Mouse (Mus musculus): ENCODE results near the gene Gadd45b.

Gene Gadd45b

GRCm38 (mm10) chr10:80911354-80911753, 18.5 kb upstream of the Gadd45b start:
- DNase-seq: no peak

GRCm38 (mm10) chr10:80911891-80912290, 18.0 kb upstream of the Gadd45b start:
- no peak for DNase-seq

GRCm38 (mm10) chr10:80913364-80914011, 16.4 kb upstream of the Gadd45b start:
- DNase-seq: no peak

GRCm38 (mm10) chr10:80914253-80914656, 15.6 kb upstream of the Gadd45b start:
- DNase-seq: peak; percentile 61

GRCm38 (mm10) chr10:80915260-80915659, 14.6 kb upstream of the Gadd45b start:
- no peak for DNase-seq

- no peak for DNase-seq
Measured at GRCm38 (mm10) chr10:80915736-80916135, 14.1 kb upstream of the Gadd45b start.

- DNase-seq: no peak
Measured at GRCm38 (mm10) chr10:80917336-80917778, 12.5 kb upstream of the Gadd45b start.

- peak; percentile 67 for DNase-seq
Measured at GRCm38 (mm10) chr10:80917779-80918434, 12.0 kb upstream of the Gadd45b start, which contains the start of gene Lmnb2. Lmnb2 (minus strand) TSS chr10:80918245.

GRCm38 (mm10) chr10:80921923-80922322, 8.0 kb upstream of the Gadd45b start:
- no peak for DNase-seq

- no peak for DNase-seq
Measured at GRCm38 (mm10) chr10:80925472-80925871, 4.4 kb upstream of the Gadd45b start.

GRCm38 (mm10) chr10:80928586-80929298, 1.1 kb upstream of the Gadd45b start:
- peak; percentile 92 for DNase-seq

- peak; percentile 50 for DNase-seq
Measured at GRCm38 (mm10) chr10:80930361-80931152, 684 bp downstream of the Gadd45b start.

- DNase-seq: no peak
Measured at GRCm38 (mm10) chr10:80931153-80931671, 1.3 kb downstream of the Gadd45b start.

- peak; percentile 48 for DNase-seq
Measured at GRCm38 (mm10) chr10:80931695-80932094, 1.8 kb downstream of the Gadd45b start.

- DNase-seq: no peak
Measured at GRCm38 (mm10) chr10:80932206-80932605, 2.3 kb downstream of the Gadd45b start.

- no peak for DNase-seq
Measured at GRCm38 (mm10) chr10:80932700-80933420, 3.0 kb downstream of the Gadd45b start.

GRCm38 (mm10) chr10:80933421-80933979, 3.6 kb downstream of the Gadd45b start:
- no peak for DNase-seq

- no peak for DNase-seq
Measured at GRCm38 (mm10) chr10:80934136-80934985, 4.5 kb downstream of the Gadd45b start.

- DNase-seq: no peak
Measured at GRCm38 (mm10) chr10:80935241-80935640, 5.4 kb downstream of the Gadd45b start.

- DNase-seq: no peak
Measured at GRCm38 (mm10) chr10:80935698-80936097, 5.8 kb downstream of the Gadd45b start.

Measured in thymus, postnatal 25 days (tissue).